Mouse (Mus musculus) hindlimb bud, embryonic 11.5 days (tissue): ENCODE results near the gene Zfp358.

ENCODE experiments used
- DNase-seq: peaks from one replicate; pipeline ENCODE4 v3.0.0-alpha.2; 2012; ENCODE audit warnings: low read depth, low spot score; ENCODE audit errors: extremely low spot score

The Zfp358 gene

GRCm38 (mm10) chr8:3492901-3493844 is at the start of gene Zfp358:
Gene Zfp358 (plus strand): TSS chr8:3493138.
- DNase-seq = no peak

- DNase-seq = no peak
These were observed 43.7 kb upstream of the Zfp358 start for GRCm38 (mm10) chr8:3449226-3449625.

GRCm38 (mm10) chr8:3450670-3451069 is 42.3 kb upstream of the Zfp358 start:
- peak; percentile 14 for DNase-seq

GRCm38 (mm10) chr8:3451992-3452391 is 40.9 kb upstream of the Zfp358 start:
- no peak for DNase-seq

- no peak for DNase-seq
These were observed 29.7 kb upstream of the Zfp358 start for GRCm38 (mm10) chr8:3463248-3463647.

GRCm38 (mm10) chr8:3464309-3464708 is 28.6 kb upstream of the Zfp358 start:
- peak; percentile 49 for DNase-seq

- DNase-seq = peak; percentile 97
These were observed 25.7 kb upstream of the Zfp358 start, which contains the start of gene Pex11g for GRCm38 (mm10) chr8:3467006-3467885. Gene Pex11g (minus strand): TSS chr8:3467680.

GRCm38 (mm10) chr8:3467886-3468545 is 24.9 kb upstream of the Zfp358 start:
- DNase-seq = no peak

GRCm38 (mm10) chr8:3468838-3469237 is 24.1 kb upstream of the Zfp358 start:
- no peak for DNase-seq

- no peak for DNase-seq
These were observed 22.4 kb upstream of the Zfp358 start, which contains the start of gene Tex45 for GRCm38 (mm10) chr8:3470562-3470961. Gene Tex45 (plus strand): TSS chr8:3470862.

- no peak for DNase-seq
These were observed 17.1 kb upstream of the Zfp358 start for GRCm38 (mm10) chr8:3475715-3476429.

GRCm38 (mm10) chr8:3480221-3480785 is 12.6 kb upstream of the Zfp358 start:
- no peak for DNase-seq

- DNase-seq = no peak
These were observed 11.3 kb upstream of the Zfp358 start for GRCm38 (mm10) chr8:3481605-3482004.

- DNase-seq = no peak
These were observed 10.6 kb upstream of the Zfp358 start for GRCm38 (mm10) chr8:3482240-3482740.

GRCm38 (mm10) chr8:3483546-3483945 is 9.4 kb upstream of the Zfp358 start:
- DNase-seq = no peak

- DNase-seq = no peak
These were observed 7.7 kb upstream of the Zfp358 start for GRCm38 (mm10) chr8:3485192-3485591.

- no peak for DNase-seq
These were observed 889 bp downstream of the Zfp358 start for GRCm38 (mm10) chr8:3493845-3494208.

GRCm38 (mm10) chr8:3495578-3496427 is 2.9 kb downstream of the Zfp358 start:
- DNase-seq = no peak

- no peak for DNase-seq
These were observed 3.5 kb downstream of the Zfp358 start for GRCm38 (mm10) chr8:3496428-3496748.
